Mouse (Mus musculus) limb, embryonic 12.5 days (tissue): ENCODE measurements around the gene Glipr1l1. TPM values are rescaled to one million over a fixed set of nuclear protein-coding genes. Genes with fewer than 3 reads are reported as not detected.
A peak's percentile ranks its signal among the peaks of the same experiment; 100 is the strongest.
"Not testable (repeated sequence)": the region's sequence is repeated elsewhere in the genome, so short reads cannot be mapped to it uniquely, and the experiment has no call there.

ENCODE experiments used
- ATAC-seq: fragments of 200-750 bp; cut with Nextera tagmentation; 2 replicates; pipeline ENCODE4 v1.8.0; 2017; ENCODE audit warnings: low read depth, moderate TSS enrichment; ENCODE audit not compliant: insufficient number of reproducible peaks, insufficient read depth, low FRiP score, low TSS enrichment
- H3K27ac ChIP-seq: fragments of 300-500 bp; sonication (generic); 2 replicates; pipeline ENCODE4 v1.5.1; 2016; ENCODE audit warnings: mild to moderate bottlenecking, moderate library complexity
- H3K27me3 ChIP-seq: fragments of 300-500 bp; sonication (generic); 2 replicates; pipeline ENCODE4 v1.6.1; 2016; ENCODE audit warnings: mild to moderate bottlenecking, moderate library complexity
- H3K36me3 ChIP-seq: fragments of 300-500 bp; sonication (generic); 2 replicates; pipeline ENCODE4 v1.6.1; 2016; ENCODE audit warnings: mild to moderate bottlenecking, moderate library complexity
- H3K4me1 ChIP-seq: fragments of 300-500 bp; sonication (generic); replicated peaks from 2 replicates; pipeline ENCODE4 v1.6.1; 2016
- H3K4me2 ChIP-seq: fragments of 300-500 bp; sonication (generic); 2 replicates; pipeline ENCODE4 v1.6.1; 2016; ENCODE audit warnings: mild to moderate bottlenecking, moderate library complexity
- H3K4me3 ChIP-seq: fragments of 300-500 bp; sonication (generic); replicated peaks from 2 replicates; pipeline ENCODE4 v1.5.1; 2016; ENCODE audit warnings: mild to moderate bottlenecking
- H3K9ac ChIP-seq: fragments of 300-500 bp; sonication (generic); replicated peaks from 2 replicates; pipeline ENCODE4 v1.6.1; 2016; ENCODE audit warnings: mild to moderate bottlenecking, moderate library complexity
- H3K9me3 ChIP-seq: fragments of 300-500 bp; sonication (generic); 2 replicates; pipeline ENCODE4 v1.6.1; 2016; ENCODE audit warnings: mild to moderate bottlenecking, moderate library complexity
- WGBS: fragments of 180-500 bp; shearing (Covaris S2); methylation state at CpG from one replicate; pipeline ENCODE4 v1.1.7; 2016; 5-methylcytosine and 5-hydroxymethylcytosine counted together
- polyA plus RNA-seq: library from polyadenylated mRNA; unstranded; fragments of >200 nt; fragmentation: Nextera tagmentation; extraction: Ambion mirVana; gene quantifications from 2 replicates; pipeline ENCODE4 v1.2.1, GENCODE M21; 2016

Gene Glipr1l1
- polyA plus RNA-seq = not detected in 2 replicates

DNA sequence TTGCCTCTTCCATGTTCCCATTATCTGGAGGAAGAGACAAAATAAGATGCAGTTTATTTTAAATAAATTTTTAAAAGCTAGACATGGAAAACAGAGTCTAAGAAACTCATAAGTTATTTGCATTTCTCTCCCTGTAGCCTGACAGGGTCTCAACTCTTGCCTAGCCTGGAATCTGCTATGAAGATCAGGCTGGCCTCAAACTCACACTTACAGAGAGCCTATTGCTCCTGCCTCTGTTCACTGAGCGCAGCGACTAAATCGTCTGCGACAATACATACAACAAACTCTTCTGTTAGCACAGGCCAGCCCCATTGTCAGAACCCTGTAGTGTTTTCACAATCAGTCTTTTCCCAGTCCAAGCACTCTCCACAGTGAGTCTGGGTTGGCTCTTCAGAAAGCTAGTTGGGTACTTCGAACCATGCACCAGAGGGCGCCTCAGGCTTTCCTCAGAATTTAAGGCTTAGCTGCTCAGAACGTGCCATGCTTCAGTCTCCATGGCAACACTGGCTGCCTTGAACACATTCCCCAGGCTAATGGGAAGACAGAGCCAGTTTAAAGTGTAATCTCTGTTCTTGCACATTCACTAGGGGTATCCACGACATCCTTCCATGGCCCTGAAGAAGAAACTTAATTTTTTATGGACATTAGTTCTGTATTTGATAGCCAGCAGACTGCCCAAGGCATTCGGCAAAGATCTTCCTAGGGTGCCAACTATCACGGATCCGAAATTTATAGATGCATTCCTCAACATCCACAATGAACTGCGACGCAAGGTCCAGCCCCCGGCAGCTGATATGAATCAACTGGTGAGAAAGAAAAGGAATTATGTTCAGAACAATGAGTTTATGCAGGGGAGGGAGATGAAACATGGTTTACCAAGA is at the start of gene Glipr1l1:
TSS of gene Glipr1l1 (plus strand) at position 488 of the 881 bp plus-strand sequence.
- ATAC-seq = peak; percentile 31; the same call in 1 of the 2 replicates
- H3K27ac ChIP-seq = no peak within 1 kb of the TSS
- H3K4me2 ChIP-seq = no peak within 1 kb of the TSS
- no peaks in the 10 kb centered on the region for H3K27me3 ChIP-seq
- no peaks in the 10 kb centered on the region for H3K9me3 ChIP-seq
- H3K4me1 ChIP-seq = no peaks in the 10 kb centered on the region
- WGBS = 58% methylated on average over 14 of the region's 14 CpGs
- H3K36me3 ChIP-seq = no peaks in the 10 kb centered on the region
- H3K9ac ChIP-seq = no peak within 1 kb of the TSS
- H3K4me3 ChIP-seq = no peak within 1 kb of the TSS

DNA sequence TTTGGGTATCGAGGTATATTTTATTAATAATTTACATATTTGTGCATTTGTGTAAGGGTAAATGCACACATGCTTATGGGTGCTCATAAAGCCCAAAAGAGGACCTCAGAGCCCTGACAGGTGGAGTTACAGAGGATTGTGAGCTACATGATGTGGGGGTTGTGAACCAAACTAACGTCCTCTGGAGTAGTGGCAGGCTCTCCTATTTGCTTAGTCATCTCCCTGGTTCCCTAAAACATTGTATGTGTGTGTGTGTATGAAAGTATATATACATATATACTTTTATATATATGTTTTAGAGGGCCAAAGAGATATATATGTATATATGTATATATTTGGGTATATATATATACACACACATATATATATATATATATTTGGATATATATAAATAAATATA is 36.4 kb upstream of the Glipr1l1 start:
- Histone ChIP-seq H3K9me3 (no peaks in the 10 kb centered on the region), H3K27me3 (no peaks in the 10 kb centered on the region), H3K4me1 (no peaks in the 10 kb centered on the region), H3K36me3 (no peaks in the 10 kb centered on the region), H3K4me2 (no peak overlapping the region), H3K4me3 (no peak overlapping the region), H3K9ac (no peak overlapping the region), H3K27ac (no peak overlapping the region)
- no peak for ATAC-seq
- WGBS = 71% methylated on average over 2 of the region's 2 CpGs

DNA sequence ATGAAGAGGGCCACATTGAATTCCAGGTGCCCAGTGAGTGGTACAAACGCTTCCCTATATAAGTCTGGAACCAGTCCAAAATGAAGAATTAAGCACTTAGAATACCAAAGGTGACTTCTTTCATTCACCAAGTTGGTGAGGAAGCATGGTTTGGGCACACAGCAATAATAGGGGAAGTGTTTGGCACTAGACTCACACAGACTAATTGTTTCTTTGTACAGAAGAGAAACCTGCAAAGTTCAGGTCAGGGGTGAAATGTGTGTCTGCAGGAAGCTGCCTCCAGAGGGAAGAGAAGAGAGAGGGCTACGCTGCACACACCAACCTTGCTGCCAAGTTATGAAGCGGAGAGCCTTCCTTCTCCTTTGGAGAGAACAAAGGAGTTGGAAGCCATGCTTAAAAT is 31.3 kb upstream of the Glipr1l1 start:
- WGBS = 92% methylated on average over 3 of the region's 3 CpGs
- not testable (repeated sequence) for H3K4me1 ChIP-seq, H3K9me3 ChIP-seq, ATAC-seq, H3K27ac ChIP-seq, H3K4me2 ChIP-seq, H3K27me3 ChIP-seq, H3K4me3 ChIP-seq, H3K36me3 ChIP-seq, H3K9ac ChIP-seq

DNA sequence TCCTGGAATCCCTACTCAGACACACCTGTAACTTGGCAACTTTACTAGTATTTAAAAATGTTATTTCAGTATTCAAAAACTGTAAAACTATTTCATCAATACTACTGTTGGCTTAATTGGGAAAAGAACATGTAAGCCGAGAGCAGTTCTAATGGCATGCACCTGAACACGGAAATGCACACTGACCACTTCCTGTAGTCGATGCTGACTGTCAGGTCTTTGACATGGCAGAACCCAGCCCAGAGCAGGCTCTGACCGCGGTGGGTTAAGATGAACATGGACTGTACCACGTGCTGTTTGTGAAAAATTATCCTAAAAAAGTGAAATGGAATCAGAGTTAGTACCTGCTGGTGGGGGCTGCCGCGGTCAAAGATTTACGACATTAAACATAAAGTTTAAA is 16.5 kb upstream of the Glipr1l1 start:
- H3K27ac ChIP-seq, H3K9ac ChIP-seq, H3K27me3 ChIP-seq, H3K4me2 ChIP-seq, H3K4me1 ChIP-seq, H3K36me3 ChIP-seq, H3K4me3 ChIP-seq, H3K9me3 ChIP-seq, ATAC-seq: not testable (repeated sequence)
- WGBS = 79% methylated on average over 9 of the region's 9 CpGs

DNA sequence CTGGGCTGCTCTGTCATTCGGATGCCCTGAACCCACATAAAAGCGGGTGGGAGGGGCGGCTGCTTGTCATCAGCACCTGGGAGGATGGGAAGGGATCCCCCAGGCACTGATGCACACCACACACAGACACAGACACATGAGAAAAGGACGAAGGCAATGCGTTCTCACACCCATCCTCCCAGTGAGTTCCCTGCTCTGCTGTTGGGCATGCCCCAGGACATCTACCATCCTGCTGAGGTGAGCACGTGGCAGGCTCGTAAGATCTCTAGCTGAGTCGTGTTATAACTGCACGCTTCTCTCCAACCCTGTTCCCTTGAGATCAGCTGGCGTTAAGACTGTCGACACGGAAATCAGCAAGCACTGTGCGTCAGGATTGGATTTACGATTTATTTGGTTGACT is 15.7 kb upstream of the Glipr1l1 start:
- H3K4me3 ChIP-seq, H3K36me3 ChIP-seq, H3K27me3 ChIP-seq, H3K4me2 ChIP-seq, H3K9ac ChIP-seq, H3K9me3 ChIP-seq, H3K4me1 ChIP-seq, H3K27ac ChIP-seq: not testable (repeated sequence)
- WGBS = 36% methylated on average over 14 of the region's 14 CpGs
- ATAC-seq = peak; percentile 47; the same call in 1 of the 2 replicates

DNA sequence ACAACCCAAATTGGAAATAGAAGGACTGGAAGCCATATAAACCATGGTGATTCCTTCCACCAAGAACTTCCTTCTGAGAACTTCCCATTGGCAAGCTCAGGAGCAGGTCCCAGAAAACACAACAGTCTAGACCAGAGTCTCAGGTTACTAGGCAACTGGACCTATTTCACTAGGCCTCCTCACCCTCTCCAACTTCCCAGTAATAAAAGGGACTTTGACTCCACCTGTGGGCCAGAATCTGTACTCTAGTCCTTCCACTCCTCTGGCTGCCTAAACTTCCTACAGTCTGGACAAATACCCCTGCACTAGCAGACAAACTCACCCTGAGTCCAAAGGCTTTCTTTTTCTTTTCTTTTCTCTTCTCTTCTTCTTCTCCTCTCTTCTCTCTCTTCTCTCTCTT is 8.8 kb upstream of the Glipr1l1 start:
- H3K9me3 ChIP-seq = no peaks in the 10 kb centered on the region
- no peaks in the 10 kb centered on the region for H3K36me3 ChIP-seq
- H3K27ac ChIP-seq = no peak overlapping the region
- ATAC-seq = no peak
- H3K4me3 ChIP-seq = no peak overlapping the region
- no peak overlapping the region for H3K9ac ChIP-seq
- no peaks in the 10 kb centered on the region for H3K4me1 ChIP-seq
- H3K27me3 ChIP-seq = no peaks in the 10 kb centered on the region
- no peak overlapping the region for H3K4me2 ChIP-seq

DNA sequence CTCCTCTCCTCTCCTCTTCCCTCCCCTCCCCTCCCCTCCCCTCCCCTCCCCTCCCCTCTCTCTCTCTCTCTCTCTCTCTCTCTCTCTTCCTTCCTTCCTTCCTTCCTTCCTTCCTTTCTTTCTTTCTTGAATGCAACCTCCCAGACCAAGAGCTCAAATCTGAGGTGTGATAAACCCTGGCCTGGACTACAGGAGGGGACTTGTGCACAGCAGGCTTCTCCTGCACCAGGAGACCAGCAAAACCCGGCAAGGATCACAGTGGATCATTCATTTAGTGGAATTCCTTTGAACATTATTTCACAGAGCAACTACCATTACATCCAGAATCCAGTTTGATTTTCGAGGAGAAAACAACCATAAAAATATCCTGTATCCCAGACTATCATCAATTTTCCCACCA is 8.0 kb upstream of the Glipr1l1 start:
- not testable (repeated sequence) for H3K27me3 ChIP-seq, H3K4me1 ChIP-seq, H3K4me3 ChIP-seq, H3K9ac ChIP-seq, H3K27ac ChIP-seq, H3K9me3 ChIP-seq, H3K36me3 ChIP-seq, ATAC-seq, H3K4me2 ChIP-seq
- WGBS = 84% methylated on average over 2 of the region's 2 CpGs

DNA sequence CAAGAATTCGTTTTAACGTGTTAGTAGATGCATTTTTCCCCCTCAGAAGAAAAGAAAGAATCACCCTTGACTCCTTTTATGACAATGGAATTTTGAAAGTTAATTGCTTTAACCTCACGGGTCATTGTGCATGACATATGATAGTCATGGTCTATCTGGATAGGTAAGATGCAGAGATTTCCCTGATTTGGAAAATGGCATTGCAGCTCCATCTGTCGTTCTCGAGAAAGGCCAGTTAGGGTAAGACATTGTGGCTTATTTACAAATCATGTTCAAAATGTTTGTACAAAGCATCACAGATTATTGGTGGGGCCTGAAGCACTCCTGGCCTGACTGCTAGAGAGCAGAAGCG is 570 bp downstream of the Glipr1l1 start:
- not testable (repeated sequence) for ATAC-seq, H3K4me2 ChIP-seq
- 87% methylated on average over 6 of the region's 6 CpGs for WGBS

DNA sequence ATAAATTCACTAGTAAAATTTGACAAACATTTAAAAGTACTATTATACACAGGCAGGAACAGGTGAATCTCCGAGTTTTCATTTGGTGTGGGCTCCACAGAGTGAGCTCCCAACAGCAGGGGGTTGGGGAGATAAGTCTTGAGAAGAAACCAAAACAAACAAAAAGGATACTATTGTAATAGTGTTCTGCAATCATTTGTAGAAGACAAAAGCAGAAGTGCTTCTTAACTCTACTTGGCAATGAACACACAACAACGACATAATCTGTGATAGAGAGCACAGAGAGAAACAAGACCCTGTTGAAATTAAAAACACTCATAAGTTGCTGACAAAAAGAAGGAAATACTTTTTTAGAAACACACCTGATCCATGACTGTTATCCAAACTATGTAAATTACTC is 20.1 kb downstream of the Glipr1l1 start:
- ATAC-seq = no peak
- no peak overlapping the region for H3K4me3 ChIP-seq
- H3K9me3 ChIP-seq = no peaks in the 10 kb centered on the region
- no peaks in the 10 kb centered on the region for H3K27me3 ChIP-seq
- WGBS = 57% methylated on average over 2 of the region's 2 CpGs
- H3K9ac ChIP-seq = no peak overlapping the region
- H3K4me2 ChIP-seq = no peak overlapping the region
- no peaks in the 10 kb centered on the region for H3K36me3 ChIP-seq
- no peaks in the 10 kb centered on the region for H3K4me1 ChIP-seq
- H3K27ac ChIP-seq = no peak overlapping the region

More for the DNA sequence above, 570 bp downstream of the Glipr1l1 start:
- not testable (repeated sequence) for H3K4me3 ChIP-seq, H3K27ac ChIP-seq, H3K9me3 ChIP-seq, H3K4me1 ChIP-seq, H3K27me3 ChIP-seq, H3K9ac ChIP-seq, H3K36me3 ChIP-seq

DNA sequence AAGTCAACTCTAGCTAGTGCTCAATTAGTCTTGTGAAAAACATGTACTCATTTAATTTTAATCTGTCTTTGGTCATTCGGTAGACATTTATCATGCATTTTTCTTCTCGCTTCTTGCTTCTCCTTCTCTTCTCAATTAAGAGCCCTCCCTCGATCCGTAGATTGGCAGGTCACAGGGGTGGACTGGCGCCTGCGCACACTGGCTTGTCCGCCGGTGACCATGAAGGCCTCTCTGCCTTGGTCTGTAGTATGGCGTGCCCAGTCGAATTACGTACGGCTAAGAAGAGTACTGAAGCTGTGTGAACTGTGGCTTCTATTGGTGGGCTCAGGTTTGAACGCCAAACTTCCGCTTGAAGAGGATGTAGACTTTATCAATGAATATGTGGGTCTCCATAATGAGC is 23.2 kb downstream of the Glipr1l1 start, which contains the start of gene Glipr1l2:
TSS of gene Glipr1l2 (plus strand) at position 198 of the 400 bp plus-strand sequence.
- Histone ChIP-seq H3K4me2 (no peak within 1 kb of the TSS), H3K27me3 (no peaks in the 10 kb centered on the region), H3K27ac (no peak within 1 kb of the TSS), H3K36me3 (no peaks in the 10 kb centered on the region), H3K9ac (no peak within 1 kb of the TSS), H3K9me3 (no peaks in the 10 kb centered on the region), H3K4me3 (no peak within 1 kb of the TSS), H3K4me1 (no peaks in the 10 kb centered on the region)
- WGBS = 93% methylated on average over 14 of the region's 14 CpGs
- ATAC-seq = no peak

DNA sequence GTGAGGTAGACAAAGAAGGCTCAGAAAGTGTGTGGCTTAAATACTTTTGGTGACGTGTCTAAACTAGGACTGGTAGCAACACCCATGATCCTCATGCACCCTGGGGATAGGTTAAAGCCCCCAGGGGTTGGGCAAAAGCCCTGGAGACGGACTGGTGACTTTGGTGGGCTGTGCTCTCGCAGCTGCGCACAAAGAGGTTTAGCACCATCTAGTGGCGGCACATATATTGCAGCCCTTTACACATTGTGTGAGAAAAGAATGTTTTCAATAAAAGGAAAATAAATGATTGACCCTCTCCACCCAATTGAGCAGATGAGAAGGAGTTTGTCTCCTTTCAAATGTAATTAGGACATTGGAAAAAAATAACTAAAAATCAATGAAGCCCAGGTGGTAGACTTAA is 45.8 kb downstream of the Glipr1l1 start:
- H3K27me3 ChIP-seq, H3K36me3 ChIP-seq, ATAC-seq, H3K4me1 ChIP-seq, H3K9ac ChIP-seq, H3K4me3 ChIP-seq, H3K4me2 ChIP-seq, H3K27ac ChIP-seq: not testable (repeated sequence)
- H3K9me3 ChIP-seq = peaks cover 16% of the 10 kb centered on the region
- 4% methylated on average over 5 of the region's 5 CpGs for WGBS

DNA sequence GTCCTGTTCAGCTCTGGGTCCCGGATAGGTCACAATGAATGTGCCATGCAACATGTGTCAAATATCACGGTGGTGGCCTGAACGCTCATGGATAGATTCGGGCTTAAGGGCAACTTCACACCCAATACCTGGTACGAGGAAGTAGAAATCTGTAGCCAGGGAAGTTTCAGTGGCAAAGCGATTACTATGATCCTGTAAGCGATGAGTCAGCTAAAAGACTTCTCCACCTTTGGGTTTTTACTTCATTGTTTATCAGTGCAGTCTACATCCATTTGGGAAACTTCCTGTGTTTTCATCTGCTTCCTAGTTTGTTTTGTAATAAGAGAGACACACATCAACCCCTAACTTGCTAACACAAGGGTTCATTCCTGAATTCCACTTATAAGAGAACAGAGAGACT is 50.4 kb downstream of the Glipr1l1 start:
- ATAC-seq = no peak
- no peak overlapping the region for H3K27ac ChIP-seq
- 90% methylated on average over 7 of the region's 7 CpGs for WGBS
- H3K9me3 ChIP-seq = no peaks in the 10 kb centered on the region
- no peaks in the 10 kb centered on the region for H3K36me3 ChIP-seq
- no peak overlapping the region for H3K4me2 ChIP-seq
- no peaks in the 10 kb centered on the region for H3K27me3 ChIP-seq
- H3K4me3 ChIP-seq = no peak overlapping the region
- no peaks in the 10 kb centered on the region for H3K4me1 ChIP-seq
- no peak overlapping the region for H3K9ac ChIP-seq
